Mouse (Mus musculus): ENCODE results near the gene Mpzl3. TPM values are rescaled to one million over a fixed set of nuclear protein-coding genes. Genes with fewer than 3 reads are reported as not detected.

The Mpzl3 gene
- polyA plus RNA-seq, 1 experiment = 2.0 TPM

Other genes with a start within 250 kb of the Mpzl3 start
- 29.9 and 32.5 TPM in 2 replicates for gene Kmt2a, start 173.9 kb upstream of the Mpzl3 start, polyA plus RNA-seq (2012; rRNA removed)
- gene Atp5l, start 134.4 kb upstream of the Mpzl3 start, polyA plus RNA-seq (2012; rRNA removed) = 723 and 788 TPM in 2 replicates
- 25.3 and 27.4 TPM in 2 replicates for gene Ube4a, start 89.6 kb upstream of the Mpzl3 start, polyA plus RNA-seq (2012; rRNA removed)
- gene Cd3g, start 74.8 kb upstream of the Mpzl3 start, polyA plus RNA-seq (2012; rRNA removed) = 0.13 TPM in 1 of 2 replicates, not detected in the other
- gene Cd3d, start 73.4 kb upstream of the Mpzl3 start, polyA plus RNA-seq (2012; rRNA removed) = 0.06 TPM in 1 of 2 replicates, not detected in the other
- 0.08 and 0.13 TPM in 2 replicates for gene Cd3e, start 45.6 kb upstream of the Mpzl3 start, polyA plus RNA-seq (2012; rRNA removed)
- 2.1 and 2.8 TPM in 2 replicates for gene Mpzl2, start 15.4 kb upstream of the Mpzl3 start, polyA plus RNA-seq (2012; rRNA removed)
- 0.32 and 0.59 TPM in 2 replicates for gene Jaml, start 24.0 kb downstream of the Mpzl3 start, polyA plus RNA-seq (2012; rRNA removed)
- 82.9 and 83.5 TPM in 2 replicates for gene Scn2b, start 62.6 kb downstream of the Mpzl3 start, polyA plus RNA-seq (2012; rRNA removed)
- gene Scn4b, start 83.2 kb downstream of the Mpzl3 start, polyA plus RNA-seq (2012; rRNA removed) = 17.4 and 32.4 TPM in 2 replicates
- gene BC049352, start 126.8 kb downstream of the Mpzl3 start, polyA plus RNA-seq (2012; rRNA removed) = 2.8 and 3.1 TPM in 2 replicates
- gene Tmprss4, start 148.9 kb downstream of the Mpzl3 start, polyA plus RNA-seq (2012; rRNA removed) = 0.08 and 0.18 TPM in 2 replicates
- gene Il10ra, start 214.0 kb downstream of the Mpzl3 start, polyA plus RNA-seq (2012; rRNA removed) = 3.1 and 4.0 TPM in 2 replicates